Mouse (Mus musculus): Measurements from ENCODE around the gene Batf3.

DNA sequence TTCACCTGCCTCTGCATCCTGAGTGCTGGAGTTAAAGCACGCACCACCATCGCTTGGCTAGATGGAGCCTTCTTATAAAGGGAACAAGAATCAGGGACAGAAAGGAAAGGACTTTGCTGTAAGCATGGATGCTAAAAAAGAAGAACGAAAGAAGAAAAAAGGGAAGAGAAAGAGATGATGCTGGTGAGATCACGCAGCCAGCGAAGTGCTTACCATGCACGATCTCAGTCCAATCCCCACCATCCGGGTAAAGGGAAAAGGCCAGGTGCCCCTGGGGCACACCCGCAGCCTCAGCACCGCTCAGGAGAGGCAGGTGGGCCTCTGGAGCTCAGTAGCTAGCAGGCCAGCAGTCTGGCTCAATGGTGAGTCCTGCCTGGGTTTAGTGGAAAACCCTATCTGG lies 12.3 kb downstream of the Batf3 start:
- TF ChIP-seq CTCF (IDR thresholded peaks at IDR 0.05; ENCODE audit: insufficient read depth, low read depth, low read length) (no peak), POLR2A (IDR thresholded peaks at IDR 0.05; ENCODE audit: insufficient read depth, low read depth, low read length) (no peak)

Measured in olfactory bulb, adult 2 months (tissue).